Mouse (Mus musculus) olfactory bulb, adult 2 months (tissue): Measurements from ENCODE around the gene Rasgef1c.

Experiments
- CTCF ChIP-seq: fragments of 200-500 bp; IDR thresholded peaks from 2 replicates; pipeline ENCODE4 v1.5.1; 2012; ENCODE audit warnings: low read depth, mild to moderate bottlenecking, low read length, moderate library complexity; ENCODE audit not compliant: insufficient read depth
- POLR2A ChIP-seq: fragments of 200-500 bp; IDR thresholded peaks from 2 replicates; pipeline ENCODE4 v1.6.1; 2012; ENCODE audit warnings: mild to moderate bottlenecking, low read depth, low read length, moderate library complexity; ENCODE audit not compliant: insufficient read depth

GRCm38 (mm10) chr11:49926183-49926582 lies 24.5 kb downstream of the Rasgef1c start:
- no peak for TF ChIP-seq POLR2A
- TF ChIP-seq CTCF: no peak
